In genomic region chr9:46379453-46379852, GRCm38 (mm10) we compare ENCODE assay signal across 19 mouse cellular contexts. TPM values are rescaled to one million over a fixed set of nuclear protein-coding genes. Genes with fewer than 3 reads are reported as not detected.
DNase-seq lines count a peak whose midpoint lies in the region; ATAC-seq and TF ChIP-seq lines count a peak whose summit lies in the region.
"Had no signal": no experiment of that assay in that cellular context is flagged by ENCODE, and none has a peak within 500 bp of the region (broad histone marks: within the 10 kb centered on the region; RNA-seq: fewer than 3 reads in every experiment).

No protein-coding gene starts in this region.

- DNase-seq in liver, adult 2 months (ENCODE audit: extremely low read depth, low read depth, low spot score): peak; percentile 8
- peak; percentile 29 to 39 for DNase-seq in heart, adult 2 months
- peak; percentile 11 for DNase-seq in heart, postnatal 36 days
- DNase-seq in lung, postnatal 25 days (ENCODE audit: low spot score): peak; percentile 28
- DNase-seq in layer of hippocampus, postnatal 10 days (ENCODE audit: low spot score in 2 of 2): no peak
- DNase-seq in hindbrain, embryonic 11.5 days (ENCODE audit: low spot score): no peak
- DNase-seq: forebrain, postnatal 0 days; gastrocnemius, postnatal 25 days; layer of hippocampus, adult 9-11 months; right cerebral cortex, postnatal 4 days; thymus, postnatal 36 days had no signal

- H3K27me3 ChIP-seq in liver, adult 2 months (ENCODE audit: control insufficient read depth, insufficient read depth, low read length): 0 out of 2 replicates have a peak, but pooled peaks cover 4% of the 10 kb centered on the region
- no peaks in the 10 kb centered on the region for H3K27me3 ChIP-seq in liver, embryonic 12.5 days (replicated peaks)
- H3K27me3 ChIP-seq in heart, adult 2 months (ENCODE audit: control insufficient read depth, insufficient read depth, low read length): no peaks in the 10 kb centered on the region
- H3K27me3 ChIP-seq in hindbrain, embryonic 11.5 days (ENCODE audit: control insufficient read depth, insufficient read depth, low read length): no peaks in the 10 kb centered on the region

- no peaks in the 10 kb centered on the region for H3K9me3 ChIP-seq in liver, embryonic 12.5 days (replicated peaks)
- no peaks in the 10 kb centered on the region for H3K9me3 ChIP-seq in hindbrain, embryonic 11.5 days (ENCODE audit: control insufficient read depth, low read length)
- H3K9me3 ChIP-seq: limb, embryonic 12.5 days had no signal

- no peaks in the 10 kb centered on the region for H3K79me2 ChIP-seq in liver, adult 2 months (ENCODE audit: control insufficient read depth, insufficient read depth, low read length)
- no peaks in the 10 kb centered on the region for H3K79me2 ChIP-seq in heart, adult 2 months (replicated peaks; ENCODE audit: control insufficient read depth, insufficient read depth, low read length)

- intact Hi-C loops in heart, adult 2 months (cut with DNase I): no loop called here
- intact Hi-C loops in heart, postnatal 36 days (cut with DNase I): no loop called here

- H3K36me3 ChIP-seq in liver, adult 2 months (ENCODE audit: control insufficient read depth, insufficient read depth, low read length): no peaks in the 10 kb centered on the region
- H3K36me3 ChIP-seq in liver, embryonic 12.5 days: no peaks in the 10 kb centered on the region
- H3K36me3 ChIP-seq in heart, adult 2 months (ENCODE audit: control insufficient read depth, insufficient read depth, low read length): no peaks in the 10 kb centered on the region
- no peaks in the 10 kb centered on the region for H3K36me3 ChIP-seq in hindbrain, embryonic 11.5 days (ENCODE audit: control insufficient read depth, insufficient read depth, low read length)
- H3K36me3 ChIP-seq: limb, embryonic 12.5 days had no signal

- no peak for TF ChIP-seq POLR2A in liver, adult 2 months (IDR thresholded peaks at IDR 0.05; ENCODE audit: extremely low read depth, insufficient read depth, low read length)
- TF ChIP-seq POLR2A in heart, adult 2 months (IDR thresholded peaks at IDR 0.05; ENCODE audit: insufficient read depth, low read depth, low read length): peak; percentile 71

- H3K27ac ChIP-seq in liver, adult 2 months (replicated peaks; ENCODE audit: insufficient read depth, low read depth, low read length): peak overlapping the region; percentile 75
- H3K27ac ChIP-seq in liver, embryonic 12.5 days: no peak overlapping the region
- peak overlapping the region; percentile 69 for H3K27ac ChIP-seq in heart, adult 2 months
- H3K27ac ChIP-seq in hindbrain, embryonic 11.5 days (ENCODE audit: low read depth, low read length): no peak overlapping the region
- H3K27ac ChIP-seq: hindbrain, postnatal 0 days; kidney, postnatal 0 days; limb, embryonic 12.5 days had no signal

- TF ChIP-seq CTCF in liver, adult 2 months (IDR thresholded peaks at IDR 0.05; ENCODE audit: low read depth, low read length): no peak
- no peak for TF ChIP-seq CTCF in heart, adult 2 months (IDR thresholded peaks at IDR 0.05)

- H3K4me2 ChIP-seq in liver, embryonic 12.5 days: no peak overlapping the region
- no peak overlapping the region for H3K4me2 ChIP-seq in hindbrain, embryonic 11.5 days (replicated peaks; ENCODE audit: low read depth, low read length)
- H3K4me2 ChIP-seq: limb, embryonic 12.5 days had no signal

- no peak for TF ChIP-seq EP300 in heart, adult 2 months (IDR thresholded peaks at IDR 0.05; ENCODE audit: insufficient read depth, low read depth, low read length)

- no peak for ATAC-seq in liver, embryonic 12.5 days
- no peak for ATAC-seq in hindbrain, embryonic 11.5 days (ENCODE audit: low FRiP score)
- ATAC-seq in monocyte, adult 5-6 weeks (replicated peaks; ENCODE audit: insufficient number of reproducible peaks, low FRiP score, low TSS enrichment, poor library complexity, severe bottlenecking): no peak
- ATAC-seq: forebrain, postnatal 0 days; hindbrain, postnatal 0 days had no signal

- H3K4me3 ChIP-seq in liver, adult 2 months (ENCODE audit: insufficient read depth, low read depth, low read length): peak overlapping the region; percentile 42
- H3K4me3 ChIP-seq in liver, embryonic 12.5 days: no peak overlapping the region
- peak overlapping the region; percentile 38 for H3K4me3 ChIP-seq in heart, adult 2 months
- H3K4me3 ChIP-seq in hindbrain, embryonic 11.5 days (ENCODE audit: low read depth, low read length): no peak overlapping the region
- H3K4me3 ChIP-seq: limb, embryonic 12.5 days had no signal

- no peaks in the 10 kb centered on the region for H3K4me1 ChIP-seq in liver, adult 2 months (ENCODE audit: control insufficient read depth, insufficient read depth, low read length)
- no peaks in the 10 kb centered on the region for H3K4me1 ChIP-seq in liver, embryonic 12.5 days
- H3K4me1 ChIP-seq in heart, adult 2 months (ENCODE audit: control insufficient read depth, insufficient read depth, low read length): no peaks in the 10 kb centered on the region; the same call in 1 of the 2 replicates
- H3K4me1 ChIP-seq in hindbrain, embryonic 11.5 days (replicated peaks; ENCODE audit: control insufficient read depth, insufficient read depth, low read length): no peaks in the 10 kb centered on the region

- WGBS in liver, adult 2 months: 72% methylated on average over 11 of the region's 11 CpGs
- WGBS in liver, embryonic 12.5 days (ENCODE audit: insufficient replicate concordance): 53% methylated on average over 11 of the region's 11 CpGs
- WGBS in heart, adult 2 months: 22% methylated on average over 11 of the region's 11 CpGs
- 73% methylated on average over 11 of the region's 11 CpGs for WGBS in hindbrain, embryonic 11.5 days

- no peak overlapping the region for H3K9ac ChIP-seq in liver, adult 2 months (ENCODE audit: low read depth, low read length)
- H3K9ac ChIP-seq in liver, embryonic 12.5 days: no peak overlapping the region
- H3K9ac ChIP-seq in heart, adult 2 months (ENCODE audit: low read depth, low read length): peak overlapping the region; percentile 30
- H3K9ac ChIP-seq in hindbrain, embryonic 11.5 days (ENCODE audit: low read depth, low read length): no peak overlapping the region
- H3K9ac ChIP-seq: forebrain, postnatal 0 days; limb, embryonic 12.5 days had no signal

RNA-seq across cellular contexts. Expression of gene 4931429L15Rik, which starts 59.7 kb away (rescaled TPM):
- not detected in 2 replicates for total RNA-seq in liver, adult 2 months (2014; rRNA removed)
- not detected in 2 replicates for polyA plus RNA-seq in liver, adult 2 months (2012; rRNA removed)
- polyA plus RNA-seq in liver, embryonic 12.5 days (2016; fragmentation: Nextera tagmentation; extraction: Ambion mirVana): not detected in 2 replicates
- total RNA-seq in heart, adult 2 months (2021): not detected
- polyA plus RNA-seq in heart, adult 2 months (2012; rRNA removed): 0.04 TPM in 1 of 2 replicates, not detected in the other
- total RNA-seq in heart, postnatal 36 days (2021): not detected
- not detected for total RNA-seq in layer of hippocampus, postnatal 10 days (2021)
- 0.15 TPM in 1 of 2 replicates, not detected in the other for polyA plus RNA-seq in hindbrain, embryonic 11.5 days (2014; fragmentation: Nextera tagmentation; extraction: Ambion mirVana)
- total RNA-seq in monocyte, adult 5-6 weeks (2017): not detected in 3 replicates
- total RNA-seq: adrenal gland, adult 18-20 months; forebrain, postnatal 0 days; gastrocnemius, postnatal 25 days; hindbrain, postnatal 0 days; megakaryocyte, adult 5-6 weeks had no signal
- polyA plus RNA-seq: forebrain, postnatal 0 days; hindbrain, postnatal 0 days; kidney, postnatal 0 days; limb, embryonic 12.5 days; stomach, embryonic 14.5 days had no signal

Comparison
In these comparisons a context has a peak if more than half of its experiments do, and no peak if none do; other contexts are left out.
1. H3K27ac ChIP-seq: peak in liver, adult 2 months (single experiment) and heart, adult 2 months (single experiment); none in liver, embryonic 12.5 days (single experiment) and hindbrain, embryonic 11.5 days (single experiment).
2. H3K4me3 ChIP-seq: peak in liver, adult 2 months (single experiment) and heart, adult 2 months (single experiment); none in liver, embryonic 12.5 days (single experiment) and hindbrain, embryonic 11.5 days (single experiment).
3. DNase-seq: peak in liver, adult 2 months (single experiment), heart, adult 2 months (2 of 2), heart, postnatal 36 days (2 of 2) and lung, postnatal 25 days (single experiment); none in layer of hippocampus, postnatal 10 days (0 of 2) and hindbrain, embryonic 11.5 days (single experiment).